Comparison of ENCODE assay signal across 13 mouse cellular contexts in the genomic region with DNA sequence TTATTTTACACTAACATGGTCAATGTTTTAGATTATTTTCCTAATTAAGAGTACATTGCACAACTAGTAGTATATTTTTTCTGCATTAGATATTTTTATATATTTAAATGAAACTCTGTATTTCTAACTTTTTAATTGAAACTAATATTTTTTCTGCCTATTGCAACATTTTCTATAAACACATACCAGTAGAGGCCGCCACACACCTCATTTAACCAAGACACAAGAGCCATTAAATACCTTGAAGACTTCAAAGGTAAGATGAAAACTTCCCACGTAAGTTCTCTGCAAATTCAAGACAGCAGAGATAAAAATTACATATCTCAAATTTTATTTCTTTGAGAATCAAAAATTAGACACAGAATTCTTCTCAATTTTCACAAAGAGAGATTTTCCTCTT. TPM values are rescaled to one million over a fixed set of nuclear protein-coding genes. Genes with fewer than 3 reads are reported as not detected.
DNase-seq lines count a peak whose midpoint lies in the region; ATAC-seq and TF ChIP-seq lines count a peak whose summit lies in the region.
"Had no signal": no experiment of that assay in that cellular context is flagged by ENCODE, and none has a peak within 500 bp of the region (broad histone marks: within the 10 kb centered on the region; RNA-seq: fewer than 3 reads in every experiment).

No protein-coding gene starts in this region.

- peak; percentile 6 to 49 for DNase-seq in cerebellum, postnatal 25 days
- no peak for DNase-seq in cerebellum, adult 11 months
- peak; percentile 64 for DNase-seq in midbrain, embryonic 14.5 days
- DNase-seq in midbrain, embryonic 10.5 days (ENCODE audit: low spot score) = no peak
- DNase-seq in cerebellum, postnatal 36 days = peak; percentile 17 to 33
- DNase-seq in liver = no peak
- DNase-seq: gastrocnemius, postnatal 36 days; layer of hippocampus, postnatal 36 days had no signal

- no peak for ATAC-seq in intestine, postnatal 0 days
- ATAC-seq in intestine, embryonic 16.5 days = no peak
- no peak for ATAC-seq in midbrain, embryonic 14.5 days (ENCODE audit: low FRiP score, low TSS enrichment)
- ATAC-seq: forebrain, embryonic 15.5 days had no signal

- no peak overlapping the region for H3K27ac ChIP-seq in intestine, postnatal 0 days (ENCODE audit: low read depth, low read length)
- H3K27ac ChIP-seq in intestine, embryonic 16.5 days (ENCODE audit: low read length) = no peak overlapping the region
- no peak overlapping the region for H3K27ac ChIP-seq in midbrain, embryonic 14.5 days (replicated peaks; ENCODE audit: low read depth, low read length)
- H3K27ac ChIP-seq in midbrain, embryonic 10.5 days (replicated peaks) = no peak overlapping the region
- H3K27ac ChIP-seq: embryonic facial prominence, embryonic 12.5 days; forebrain, embryonic 15.5 days had no signal

- peak; percentile 46 for TF ChIP-seq CTCF in intestine, postnatal 0 days (IDR thresholded peaks at IDR 0.05; ENCODE audit: low read depth)

- H3K27me3 ChIP-seq in intestine, postnatal 0 days (replicated peaks; ENCODE audit: control insufficient read depth, insufficient read depth, low read length) = no peaks in the 10 kb centered on the region
- no peaks in the 10 kb centered on the region for H3K27me3 ChIP-seq in intestine, embryonic 16.5 days (replicated peaks; ENCODE audit: control insufficient read depth, insufficient read depth, low read length)
- H3K27me3 ChIP-seq in midbrain, embryonic 14.5 days (ENCODE audit: control insufficient read depth, insufficient read depth, low read length) = no peaks in the 10 kb centered on the region
- H3K27me3 ChIP-seq in midbrain, embryonic 10.5 days (ENCODE audit: low read depth, poor library complexity, severe bottlenecking) = 0 out of 2 replicates have a peak, but pooled peaks cover 9% of the 10 kb centered on the region
- H3K27me3 ChIP-seq: embryonic facial prominence, embryonic 12.5 days; forebrain, embryonic 15.5 days had no signal

- WGBS in intestine, postnatal 0 days = 28% methylated on average over 2 of the region's 2 CpGs
- WGBS in intestine, embryonic 16.5 days = 35% methylated on average over 2 of the region's 2 CpGs
- 46% methylated on average over 2 of the region's 2 CpGs for WGBS in midbrain, embryonic 14.5 days
- 38% methylated on average over 2 of the region's 2 CpGs for WGBS in midbrain, embryonic 10.5 days

- no peak overlapping the region for H3K4me3 ChIP-seq in intestine, postnatal 0 days (ENCODE audit: low read depth, low read length)
- no peak overlapping the region for H3K4me3 ChIP-seq in intestine, embryonic 16.5 days (ENCODE audit: low read length)
- H3K4me3 ChIP-seq in midbrain, embryonic 14.5 days (replicated peaks; ENCODE audit: low read depth, low read length) = no peak overlapping the region
- H3K4me3 ChIP-seq in midbrain, embryonic 10.5 days = no peak overlapping the region
- H3K4me3 ChIP-seq: embryonic facial prominence, embryonic 12.5 days; forebrain, embryonic 15.5 days had no signal

- H3K4me2 ChIP-seq in intestine, postnatal 0 days (replicated peaks; ENCODE audit: low read depth) = no peak overlapping the region
- H3K4me2 ChIP-seq in intestine, embryonic 16.5 days (ENCODE audit: low read depth, low read length) = no peak overlapping the region
- H3K4me2 ChIP-seq in midbrain, embryonic 14.5 days (ENCODE audit: low read length) = no peak overlapping the region
- H3K4me2 ChIP-seq: embryonic facial prominence, embryonic 12.5 days; forebrain, embryonic 15.5 days; liver, embryonic 11.5 days had no signal

- no peak overlapping the region for H3K9ac ChIP-seq in intestine, postnatal 0 days (ENCODE audit: low read depth, low read length)
- no peak overlapping the region for H3K9ac ChIP-seq in intestine, embryonic 16.5 days (ENCODE audit: low read depth, low read length)
- no peak overlapping the region for H3K9ac ChIP-seq in midbrain, embryonic 14.5 days (replicated peaks; ENCODE audit: low read length)
- H3K9ac ChIP-seq: embryonic facial prominence, embryonic 12.5 days; forebrain, embryonic 15.5 days had no signal

- no peaks in the 10 kb centered on the region for H3K36me3 ChIP-seq in intestine, postnatal 0 days (ENCODE audit: control insufficient read depth, insufficient read depth)
- H3K36me3 ChIP-seq in intestine, embryonic 16.5 days (ENCODE audit: control insufficient read depth, insufficient read depth, low read length) = no peaks in the 10 kb centered on the region
- H3K36me3 ChIP-seq in midbrain, embryonic 14.5 days (ENCODE audit: control insufficient read depth, insufficient read depth, low read length) = no peaks in the 10 kb centered on the region
- no peaks in the 10 kb centered on the region for H3K36me3 ChIP-seq in midbrain, embryonic 10.5 days
- H3K36me3 ChIP-seq: embryonic facial prominence, embryonic 12.5 days; forebrain, embryonic 15.5 days had no signal

- H3K4me1 ChIP-seq in intestine, postnatal 0 days (replicated peaks; ENCODE audit: control insufficient read depth, insufficient read depth, low read length) = no peaks in the 10 kb centered on the region
- no peaks in the 10 kb centered on the region for H3K4me1 ChIP-seq in intestine, embryonic 16.5 days (ENCODE audit: control insufficient read depth, insufficient read depth, low read length)
- no peaks in the 10 kb centered on the region for H3K4me1 ChIP-seq in midbrain, embryonic 14.5 days (ENCODE audit: control insufficient read depth, insufficient read depth, low read length)
- peaks cover 2% of the 10 kb centered on the region; the same call in 1 of the 2 replicates for H3K4me1 ChIP-seq in midbrain, embryonic 10.5 days
- H3K4me1 ChIP-seq: embryonic facial prominence, embryonic 12.5 days; forebrain, embryonic 15.5 days had no signal

- no peaks in the 10 kb centered on the region for H3K9me3 ChIP-seq in intestine, postnatal 0 days (ENCODE audit: control insufficient read depth)
- H3K9me3 ChIP-seq in intestine, embryonic 16.5 days (ENCODE audit: control insufficient read depth, low read length) = no peaks in the 10 kb centered on the region
- no peaks in the 10 kb centered on the region for H3K9me3 ChIP-seq in midbrain, embryonic 14.5 days (ENCODE audit: control insufficient read depth, low read length)
- no peaks in the 10 kb centered on the region for H3K9me3 ChIP-seq in midbrain, embryonic 10.5 days (replicated peaks)
- H3K9me3 ChIP-seq: embryonic facial prominence, embryonic 12.5 days; forebrain, embryonic 15.5 days had no signal

RNA-seq across cellular contexts. Expression of a gene that starts 8.2 kb away (rescaled TPM):
- 0.29 and 0.39 TPM in 2 replicates for polyA plus RNA-seq in intestine, postnatal 0 days (2015; fragmentation: Nextera tagmentation; extraction: Ambion mirVana)
- 0.69 and 0.81 TPM in 2 replicates for polyA plus RNA-seq in intestine, embryonic 16.5 days (2015; fragmentation: Nextera tagmentation; extraction: Ambion mirVana)
- 10.8 and 11.2 TPM in 2 replicates for polyA plus RNA-seq in midbrain, embryonic 14.5 days (2014; fragmentation: Nextera tagmentation; extraction: Ambion mirVana)
- polyA plus RNA-seq in midbrain, embryonic 10.5 days (2016; fragmentation: Nextera tagmentation; extraction: Ambion mirVana) = 2.1 and 3.0 TPM in 2 replicates

Comparison
In these comparisons a context has a peak if more than half of its experiments do, and no peak if none do; other contexts are left out.
1. DNase-seq: peak in cerebellum, postnatal 25 days (2 of 2), midbrain, embryonic 14.5 days (single experiment) and cerebellum, postnatal 36 days (2 of 2); none in cerebellum, adult 11 months (single experiment), midbrain, embryonic 10.5 days (single experiment) and liver (single experiment).